Mouse (Mus musculus) frontal cortex, adult (tissue): ENCODE data around the gene Isca1.
A peak's percentile ranks its signal among the peaks of the same experiment; 100 is the strongest.
"Not testable (repeated sequence)": the region's sequence is repeated elsewhere in the genome, so short reads cannot be mapped to it uniquely, and the experiment has no call there.

Experiments
- ATAC-seq: cut with Nextera tagmentation; 2 replicates; pipeline ENCODE4 v1.9.2; 2017; ENCODE audit warnings: mild to moderate bottlenecking, moderate library complexity, mixed read lengths; ENCODE audit not compliant: low TSS enrichment

The Isca1 gene

GRCm38 (mm10) chr13:59746711-59747110 lies 22.9 kb downstream of the Isca1 start, which contains the start of gene 1700014D04Rik:
TSS of gene 1700014D04Rik (minus strand) at chr13:59746752.
- peak; percentile 95 for ATAC-seq

DNA sequence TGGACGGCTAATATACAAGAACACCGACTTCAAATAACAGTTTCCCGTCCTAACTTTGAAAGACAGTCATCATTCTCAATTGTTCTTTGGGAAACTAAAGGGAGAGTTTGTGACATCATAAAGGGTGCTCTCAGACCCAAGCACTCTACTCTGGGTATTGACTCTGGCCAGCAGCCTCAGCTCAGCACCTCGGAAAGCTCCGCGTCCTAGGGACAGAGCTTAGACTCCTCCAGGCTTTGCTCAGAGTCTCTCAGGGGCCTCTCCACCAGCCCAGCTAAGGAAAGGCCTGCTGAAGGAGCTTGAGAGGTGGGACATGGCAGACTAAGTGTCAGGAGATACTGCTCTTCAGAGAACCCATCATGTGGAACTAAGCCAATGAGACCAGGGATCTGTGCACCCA lies 23.4 kb downstream of the Isca1 start:
- no peak for ATAC-seq

GRCm38 (mm10) chr13:59745462-59745861 lies 24.1 kb downstream of the Isca1 start:
- ATAC-seq = peak; percentile 27; the same call in 1 of the 2 replicates

- no peak for ATAC-seq
Measured at GRCm38 (mm10) chr13:59741697-59742096, 27.9 kb downstream of the Isca1 start.

DNA sequence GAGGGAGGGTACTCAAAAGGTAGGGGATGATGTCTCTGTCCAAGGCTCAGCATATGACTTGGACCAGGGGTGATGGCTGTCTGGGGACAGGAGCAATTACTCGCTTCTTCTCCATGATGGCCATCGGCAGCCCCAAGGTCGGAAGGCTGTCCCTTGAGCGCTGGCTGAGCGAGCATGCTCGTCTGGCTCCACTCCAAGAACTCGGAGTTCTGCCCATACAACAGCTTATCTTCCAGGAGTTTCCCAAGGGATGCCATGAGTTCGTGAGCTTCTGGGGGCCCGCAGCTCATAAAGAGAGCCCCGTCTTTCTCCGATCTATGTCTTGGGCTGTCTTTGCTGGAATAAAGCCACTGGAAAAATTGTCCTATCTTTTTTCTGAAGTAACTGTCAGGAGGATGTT lies 28.5 kb downstream of the Isca1 start:
- ATAC-seq = no peak

- ATAC-seq = no peak
Measured at GRCm38 (mm10) chr13:59739397-59739796, 30.2 kb downstream of the Isca1 start.

GRCm38 (mm10) chr13:59738455-59738854 lies 31.2 kb downstream of the Isca1 start:
- ATAC-seq = no peak

- ATAC-seq = peak; percentile 52; the same call in 1 of the 2 replicates
Measured at GRCm38 (mm10) chr13:59735190-59735589, 34.4 kb downstream of the Isca1 start.

DNA sequence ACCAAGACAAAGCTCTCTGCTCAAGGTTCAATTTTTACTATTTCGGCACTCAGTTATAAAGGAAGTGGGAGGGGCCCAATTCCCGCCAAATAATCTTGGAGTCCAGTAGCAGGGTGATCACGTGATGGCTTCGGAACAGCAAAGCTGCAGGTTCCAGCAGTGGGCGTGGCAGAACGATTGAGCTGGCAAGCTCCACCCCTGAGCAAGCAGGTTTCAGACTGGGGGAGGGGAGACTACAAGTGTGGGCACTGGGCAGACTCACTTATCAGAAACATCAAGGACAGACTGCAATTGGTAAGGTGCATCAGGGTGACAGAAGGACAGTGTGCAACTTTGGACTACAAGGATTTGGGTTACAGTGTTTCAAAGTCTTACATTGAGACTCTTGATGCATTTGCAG lies 35.3 kb downstream of the Isca1 start:
- not testable (repeated sequence) for ATAC-seq

GRCm38 (mm10) chr13:59733936-59734335 lies 35.7 kb downstream of the Isca1 start:
- ATAC-seq = no peak

DNA sequence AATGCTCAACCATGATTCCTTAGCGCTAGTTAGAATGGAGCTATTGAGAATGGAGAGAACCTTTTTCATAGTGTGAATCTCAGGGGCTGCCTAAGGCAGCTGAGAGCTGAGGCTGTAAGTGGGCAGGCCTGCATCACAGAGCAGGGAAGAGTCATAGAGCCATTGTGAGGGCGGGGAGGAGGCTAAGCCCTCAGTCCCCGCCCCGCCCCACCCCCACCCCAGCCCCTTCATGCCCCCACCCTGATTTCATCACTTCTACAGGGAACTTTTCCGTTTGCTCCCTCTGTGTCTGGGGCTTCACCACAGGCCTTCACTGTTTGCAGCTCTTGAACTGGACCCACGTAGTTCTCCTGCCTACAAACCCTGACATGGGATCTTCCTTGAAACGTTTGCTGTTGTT lies 38.0 kb downstream of the Isca1 start, which contains the start of gene Spata31d1d:
Spata31d1d (minus strand) TSS at position 101 of the 400 bp plus-strand sequence.
- ATAC-seq = no peak

GRCm38 (mm10) chr13:59728378-59729093 lies 41.1 kb downstream of the Isca1 start:
- peak; percentile 92 for ATAC-seq

DNA sequence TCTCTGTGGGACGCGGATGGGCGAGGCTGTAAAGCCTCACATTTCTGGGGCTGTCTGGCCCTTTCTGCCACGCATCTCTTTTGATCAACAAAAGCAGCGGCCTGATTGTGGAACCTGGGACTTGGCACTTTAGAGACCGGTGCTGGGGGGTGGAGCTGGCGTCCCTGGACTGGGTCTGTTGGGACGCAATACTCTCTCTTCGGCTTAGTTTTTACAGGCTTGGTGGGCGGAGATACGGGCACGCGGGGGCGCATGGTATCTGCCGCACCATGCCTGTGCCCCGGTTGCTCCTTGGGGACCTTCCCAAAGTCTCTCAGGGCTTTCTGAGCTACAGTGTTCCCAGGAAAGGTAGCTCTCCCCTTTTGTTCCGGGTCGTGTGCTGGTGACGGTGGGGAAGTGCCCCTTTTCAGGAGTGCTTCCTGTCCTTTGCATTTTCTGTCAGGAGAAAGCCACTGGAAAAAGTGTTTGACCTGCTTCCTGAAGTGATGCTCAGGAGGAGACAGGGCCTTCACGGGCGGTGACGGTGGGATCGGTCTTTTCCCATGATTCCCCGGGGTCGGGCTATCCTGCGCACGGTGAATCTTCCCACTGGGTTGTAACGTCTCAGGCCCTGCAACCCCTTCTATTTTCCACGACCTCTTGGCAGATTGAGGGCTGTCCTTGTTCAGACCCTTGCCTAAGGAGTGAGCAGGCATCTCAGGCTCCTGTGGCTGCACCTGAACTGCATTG lies 43.3 kb downstream of the Isca1 start:
- ATAC-seq = no peak

- ATAC-seq = not testable (repeated sequence)
Measured at GRCm38 (mm10) chr13:59722089-59722488, 47.5 kb downstream of the Isca1 start.

- no peak for ATAC-seq
Measured at GRCm38 (mm10) chr13:59719475-59719874, 50.1 kb downstream of the Isca1 start.

DNA sequence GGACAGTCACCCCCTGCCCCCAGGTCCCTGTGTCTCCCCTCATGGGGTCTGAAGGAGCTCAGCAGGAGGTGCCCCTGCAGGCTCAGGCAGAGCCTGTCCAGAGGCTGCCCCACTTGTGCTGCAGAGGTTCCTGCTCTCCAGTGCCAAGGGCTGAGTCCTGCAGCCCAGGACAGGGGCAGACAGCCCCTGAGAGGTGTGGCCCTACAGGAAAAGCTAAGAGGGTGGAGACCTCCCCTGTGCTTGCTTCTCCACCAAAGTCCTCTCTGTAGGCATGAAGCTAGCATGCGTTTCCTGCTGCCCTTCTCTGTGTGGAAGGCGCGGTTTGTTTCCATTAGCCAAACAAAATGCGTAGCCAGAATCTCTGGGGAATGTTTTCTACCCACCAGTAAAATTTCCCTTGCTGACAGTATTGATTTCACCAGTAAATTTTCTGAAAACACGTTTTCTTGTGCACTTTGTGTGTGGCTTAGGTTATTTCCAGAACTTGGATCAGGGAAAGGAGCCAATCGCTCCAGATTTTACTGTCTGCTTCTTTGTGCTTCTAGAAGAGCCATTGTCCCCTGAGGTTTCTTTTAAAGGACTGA lies 50.7 kb downstream of the Isca1 start:
- not testable (repeated sequence) for ATAC-seq

DNA sequence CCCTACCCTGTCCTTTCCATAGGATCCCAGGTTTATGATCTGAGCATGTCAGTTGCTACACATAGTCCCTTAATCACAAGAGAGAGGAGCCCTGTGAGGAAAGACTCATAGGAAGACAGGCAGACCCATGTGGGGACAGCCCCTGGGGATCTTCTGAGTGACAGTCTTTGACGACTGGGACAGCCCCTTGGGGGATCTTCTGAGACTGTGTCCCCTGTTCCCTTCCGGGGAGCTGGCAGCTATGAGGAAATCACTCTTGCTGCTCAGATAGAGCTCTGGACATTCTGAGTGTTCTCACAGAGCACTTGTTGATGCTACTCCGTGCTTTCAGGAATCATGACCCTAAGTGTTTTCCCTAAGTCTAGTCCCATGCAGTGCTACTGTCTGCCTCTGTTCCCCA lies 55.9 kb downstream of the Isca1 start:
- no peak for ATAC-seq

GRCm38 (mm10) chr13:59711984-59712383 lies 57.6 kb downstream of the Isca1 start, which contains the start of gene Spata31d1b:
TSS of gene Spata31d1b (plus strand) at chr13:59712284.
- not testable (repeated sequence) for ATAC-seq

GRCm38 (mm10) chr13:59710230-59710629 lies 59.4 kb downstream of the Isca1 start, which contains the start of gene Spata31d1a:
TSS of gene Spata31d1a (minus strand) at chr13:59710330.
- ATAC-seq = no peak
